Mouse (Mus musculus) small intestine, adult 2 months (tissue): ENCODE measurements around the gene Caskin1.

Experiments
- CTCF ChIP-seq: fragments of 200-500 bp; IDR thresholded peaks from 2 replicates; pipeline ENCODE4 v1.5.1; 2012; ENCODE audit warnings: low read depth, mild to moderate bottlenecking, control low read depth, inconsistent platforms, low read length, moderate library complexity, mixed read lengths; ENCODE audit not compliant: insufficient replicate concordance, insufficient read length; ENCODE audit errors: extremely low read depth
- POLR2A ChIP-seq: fragments of 200-500 bp; IDR thresholded peaks from 2 replicates; pipeline ENCODE4 v1.6.1; 2012; ENCODE audit warnings: low read depth, mild to moderate bottlenecking, control low read depth, inconsistent platforms, low read length, moderate library complexity

DNA sequence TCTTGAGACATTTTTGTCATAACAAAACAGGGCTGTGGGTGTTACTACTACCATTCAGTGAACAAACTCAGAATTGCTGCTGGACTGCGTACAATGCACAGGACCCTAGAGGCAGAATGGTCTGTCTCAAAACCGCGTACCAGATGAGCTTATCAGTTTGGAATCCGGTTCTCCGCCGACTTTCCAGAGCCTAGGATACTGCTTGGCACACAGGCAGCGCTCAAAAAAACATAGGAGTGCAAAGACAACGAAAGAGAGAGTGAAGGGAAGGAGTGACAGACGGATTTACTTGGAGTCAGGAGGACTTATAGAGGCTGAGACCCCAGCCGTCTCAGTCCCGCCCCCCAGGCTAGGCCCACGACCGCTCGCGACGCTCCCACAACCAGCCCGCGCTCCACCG is 38.9 kb downstream of the Caskin1 start:
- TF ChIP-seq CTCF (no peak), POLR2A (no peak)
